Mouse (Mus musculus) liver, postnatal 0 days (tissue): ENCODE measurements around the gene Icam1. TPM values are rescaled to one million over a fixed set of nuclear protein-coding genes. Genes with fewer than 3 reads are reported as not detected.

Experiments used
- ATAC-seq: fragments of 200-750 bp; cut with Nextera tagmentation; 2 replicates; pipeline ENCODE4 v1.8.0; 2017; ENCODE audit warnings: mild to moderate bottlenecking, moderate library complexity
- DNase-seq: peaks from one replicate; pipeline ENCODE4 v3.0.0-alpha.2; 2016
- H3K27ac ChIP-seq: fragments of 300-500 bp; sonication (generic); 2 replicates; pipeline ENCODE4 v1.5.1; 2014; ENCODE audit warnings: antibody characterized with exemption, moderate library complexity, mild to moderate bottlenecking, low read depth
- H3K27me3 ChIP-seq: fragments of 300-500 bp; sonication (generic); 2 replicates; pipeline ENCODE4 v1.6.1; 2014; ENCODE audit warnings: low read length, control low read depth, mixed read lengths; ENCODE audit not compliant: insufficient read depth
- H3K36me3 ChIP-seq: fragments of 300-500 bp; sonication (generic); replicated peaks from 2 replicates; pipeline ENCODE4 v1.6.1; 2014; ENCODE audit warnings: mild to moderate bottlenecking, control low read depth, low read length, moderate library complexity, mixed read lengths; ENCODE audit not compliant: insufficient read depth
- H3K4me1 ChIP-seq: fragments of 300-500 bp; sonication (generic); 2 replicates; pipeline ENCODE4 v1.6.1; 2014; ENCODE audit warnings: antibody characterized with exemption, mild to moderate bottlenecking, control low read depth; ENCODE audit not compliant: insufficient read depth
- H3K4me2 ChIP-seq: fragments of 300-500 bp; sonication (generic); 2 replicates; pipeline ENCODE4 v1.6.1; 2014; ENCODE audit warnings: low read depth, mild to moderate bottlenecking, low read length, moderate library complexity, mixed read lengths
- H3K4me3 ChIP-seq: fragments of 300-500 bp; sonication (generic); 2 replicates; pipeline ENCODE4 v1.5.1; 2014; ENCODE audit warnings: low read depth, low read length
- H3K9ac ChIP-seq: fragments of 300-500 bp; sonication (generic); replicated peaks from 2 replicates; pipeline ENCODE4 v1.6.1; 2014; ENCODE audit warnings: mild to moderate bottlenecking, moderate library complexity
- H3K9me3 ChIP-seq: fragments of 300-500 bp; sonication (generic); 2 replicates; pipeline ENCODE4 v1.6.1; 2016; ENCODE audit warnings: mild to moderate bottlenecking, control low read depth, low read length, mixed read lengths
- CTCF ChIP-seq: sonication (generic); IDR thresholded peaks from 2 replicates; pipeline ENCODE4 v1.5.1; 2016; ENCODE audit warnings: antibody characterized with exemption, low read depth
- EP300 ChIP-seq: IDR thresholded peaks from 2 replicates; pipeline ENCODE4 v1.6.1; 2016; ENCODE audit warnings: antibody characterized with exemption, low read depth, mild to moderate bottlenecking
- WGBS: fragments of 180-500 bp; shearing (Covaris S2); extraction: QIAGEN DNeasy Blood & Tissue Kit; methylation state at CpG from one replicate; pipeline ENCODE4 v1.1.7; 2014; ENCODE audit not compliant: insufficient replicate concordance; 5-methylcytosine and 5-hydroxymethylcytosine counted together
- polyA plus RNA-seq: library from polyadenylated mRNA; unstranded; fragments of >200 nt; fragmentation: Nextera tagmentation; extraction: Ambion mirVana; gene quantifications from 2 replicates; pipeline ENCODE4 v1.2.1, GENCODE M21; 2015

Gene Icam1
- polyA plus RNA-seq, 1 experiment from 2014 or later, result 12.7 TPM

DNA sequence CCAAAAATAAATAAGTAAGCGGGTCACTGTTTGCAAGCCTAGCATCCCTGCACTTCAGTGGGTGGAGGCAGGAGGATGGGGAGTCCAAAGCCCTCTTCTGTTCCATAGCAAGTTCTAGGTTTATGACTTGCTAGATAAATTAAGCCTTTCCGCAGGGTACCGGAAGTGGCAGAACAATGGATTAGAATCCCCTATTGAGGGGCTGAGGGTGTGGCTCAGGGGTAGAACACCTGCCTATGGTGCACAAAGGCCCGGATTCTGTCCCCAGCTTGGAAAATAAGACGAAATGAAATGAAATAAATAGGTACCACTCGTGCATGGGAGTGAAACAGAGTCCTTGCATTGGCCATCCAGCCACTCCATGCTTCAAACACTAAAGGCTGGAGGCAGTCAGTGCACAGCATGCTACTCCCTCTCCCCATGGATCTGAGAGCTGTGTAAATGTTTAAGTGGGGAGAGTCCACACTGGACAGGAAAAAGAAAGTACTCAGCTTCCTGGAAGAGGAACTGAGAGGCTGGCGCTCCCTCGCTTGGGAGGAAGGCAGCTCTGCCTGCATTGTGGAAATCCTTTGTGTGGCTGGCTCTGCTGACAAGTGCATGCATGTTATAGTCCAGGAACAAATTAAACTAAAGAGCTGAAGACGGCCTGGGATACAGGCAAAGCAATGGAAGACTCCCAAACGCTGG is 37.2 kb upstream of the Icam1 start:
- Histone ChIP-seq H3K9me3 (no peaks in the 10 kb centered on the region), H3K9ac (no peak overlapping the region), H3K4me1 (peaks cover 22% of the 10 kb centered on the region), H3K4me2 (no peak overlapping the region), H3K36me3 (no peaks in the 10 kb centered on the region), H3K27me3 (0 out of 2 replicates have a peak, but pooled peaks cover 6% of the 10 kb centered on the region), H3K4me3 (no peak overlapping the region), H3K27ac (0 out of 2 replicates have a peak overlapping the region, but pooled peaks have one; percentile 8)
- no peak for TF ChIP-seq CTCF
- no peak for TF ChIP-seq EP300
- DNase-seq (no peak), ATAC-seq (no peak)
- 57% methylated on average over 10 of the region's 10 CpGs for WGBS

DNA sequence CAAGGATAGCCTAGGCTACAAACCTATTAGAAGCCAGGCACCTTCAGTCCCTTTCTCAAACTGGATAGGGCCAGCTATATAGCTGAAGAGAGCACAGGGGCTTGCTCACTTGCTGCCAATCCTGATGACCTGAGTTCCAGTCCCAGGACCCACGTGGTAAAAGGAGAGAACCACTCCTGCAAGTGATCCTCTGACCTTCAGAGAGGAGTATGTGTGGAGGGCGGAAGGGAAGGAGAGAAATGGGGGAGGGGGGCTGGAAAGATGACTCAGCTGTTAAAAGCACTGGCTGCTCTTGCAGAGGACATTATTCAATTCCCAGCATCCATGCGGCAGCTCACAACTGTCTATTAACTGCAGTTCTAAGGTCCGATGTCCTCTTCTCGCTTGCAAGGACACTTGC is 36.6 kb upstream of the Icam1 start:
- Histone ChIP-seq H3K4me2 (no peak overlapping the region), H3K9me3 (no peaks in the 10 kb centered on the region), H3K4me3 (no peak overlapping the region), H3K27ac (no peak overlapping the region), H3K27me3 (0 out of 2 replicates have a peak, but pooled peaks cover 6% of the 10 kb centered on the region), H3K9ac (no peak overlapping the region), H3K36me3 (no peaks in the 10 kb centered on the region), H3K4me1 (peaks cover 22% of the 10 kb centered on the region)
- 55% methylated on average over 5 of the region's 5 CpGs for WGBS
- TF ChIP-seq CTCF (no peak), EP300 (no peak)
- no peak for DNase-seq
- no peak for ATAC-seq

DNA sequence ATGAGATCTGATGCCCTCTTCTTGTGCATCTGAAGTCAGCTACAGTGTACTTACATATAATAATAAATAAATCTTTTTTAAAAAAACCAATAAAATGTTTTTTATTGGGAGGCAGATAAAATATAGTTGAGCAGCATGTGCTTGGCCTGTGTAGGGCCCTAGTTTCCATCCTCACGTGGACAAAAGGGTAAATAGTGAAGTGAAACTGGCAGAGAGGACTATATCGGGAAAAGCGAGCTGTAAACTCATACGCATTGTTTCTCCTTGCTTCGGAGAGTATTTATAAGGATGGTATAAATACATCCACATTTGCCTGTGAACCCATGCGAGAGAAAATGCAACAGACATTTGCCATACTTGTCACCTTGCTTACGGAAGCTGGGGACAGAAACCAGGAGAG is 36.0 kb upstream of the Icam1 start:
- no peak overlapping the region for H3K4me2 ChIP-seq
- TF ChIP-seq CTCF, result no peak
- no peak for TF ChIP-seq EP300
- H3K27ac ChIP-seq, result no peak overlapping the region
- no peak overlapping the region for H3K9ac ChIP-seq
- DNase-seq (no peak), ATAC-seq (no peak)
- H3K9me3 ChIP-seq, result no peaks in the 10 kb centered on the region
- no peak overlapping the region for H3K4me3 ChIP-seq
- H3K36me3 ChIP-seq, result no peaks in the 10 kb centered on the region
- whole genome bisulfite sequencing, result 70% methylated on average over 7 of the region's 7 CpGs
- 0 out of 2 replicates have a peak, but pooled peaks cover 6% of the 10 kb centered on the region for H3K27me3 ChIP-seq
- peaks cover 22% of the 10 kb centered on the region for H3K4me1 ChIP-seq

DNA sequence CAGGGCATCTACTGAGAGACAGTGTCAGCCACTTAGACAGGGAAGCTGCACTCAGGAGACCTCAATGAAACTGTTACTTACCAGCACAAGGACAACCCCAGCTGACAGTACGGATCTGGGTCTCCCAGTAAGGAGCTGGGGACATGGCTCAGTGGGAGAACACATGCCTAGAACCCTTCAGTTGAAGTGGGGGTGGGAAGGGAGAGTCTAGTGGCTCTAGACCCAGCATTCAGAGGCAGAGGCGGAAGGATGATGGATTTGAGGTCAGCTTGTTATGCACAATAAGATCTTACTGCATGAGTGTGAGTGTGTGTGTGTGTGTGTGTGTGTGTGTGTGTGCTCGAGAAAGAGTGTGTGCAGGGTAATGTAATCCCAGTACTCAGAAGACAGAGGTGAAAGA is 33.6 kb upstream of the Icam1 start:
- 0 out of 2 replicates have a peak, but pooled peaks cover 7% of the 10 kb centered on the region for H3K4me1 ChIP-seq
- H3K27me3 ChIP-seq, result no peaks in the 10 kb centered on the region
- H3K36me3 ChIP-seq, result no peaks in the 10 kb centered on the region
- no peak overlapping the region for H3K27ac ChIP-seq
- no peak for TF ChIP-seq EP300
- TF ChIP-seq CTCF, result no peak
- DNase-seq (no peak), ATAC-seq (no peak)
- no peaks in the 10 kb centered on the region for H3K9me3 ChIP-seq
- no peak overlapping the region for H3K4me3 ChIP-seq
- no peak overlapping the region for H3K4me2 ChIP-seq
- no peak overlapping the region for H3K9ac ChIP-seq
- WGBS, result 60% methylated on average over 3 of the region's 3 CpGs

DNA sequence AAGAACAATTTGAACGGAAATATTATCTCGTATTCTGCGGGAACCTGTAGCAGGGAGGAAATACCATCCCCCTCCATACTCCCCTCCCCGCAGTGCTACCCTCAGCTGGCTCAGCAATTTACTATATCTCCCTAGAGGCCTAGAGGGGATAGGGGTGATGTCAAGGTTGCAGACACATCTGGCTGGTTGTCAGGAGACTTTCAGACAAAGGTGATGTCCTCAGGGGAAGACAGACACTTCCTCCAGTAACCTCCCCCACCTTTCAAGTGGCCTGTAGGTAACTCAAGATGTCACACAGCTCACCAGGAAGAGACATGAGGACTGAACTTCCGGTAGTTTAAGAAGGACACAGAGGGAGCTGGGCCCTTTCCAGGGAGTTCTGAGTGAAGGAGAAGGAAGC is 32.6 kb upstream of the Icam1 start:
- 35% methylated on average over 5 of the region's 5 CpGs for WGBS
- Histone ChIP-seq H3K9ac (no peak overlapping the region), H3K4me3 (no peak overlapping the region), H3K4me1 (0 out of 2 replicates have a peak, but pooled peaks cover 7% of the 10 kb centered on the region), H3K36me3 (no peaks in the 10 kb centered on the region), H3K27me3 (no peaks in the 10 kb centered on the region), H3K9me3 (no peaks in the 10 kb centered on the region), H3K4me2 (no peak overlapping the region), H3K27ac (no peak overlapping the region)
- no peak for DNase-seq
- no peak for ATAC-seq
- TF ChIP-seq CTCF (no peak), EP300 (no peak)

DNA sequence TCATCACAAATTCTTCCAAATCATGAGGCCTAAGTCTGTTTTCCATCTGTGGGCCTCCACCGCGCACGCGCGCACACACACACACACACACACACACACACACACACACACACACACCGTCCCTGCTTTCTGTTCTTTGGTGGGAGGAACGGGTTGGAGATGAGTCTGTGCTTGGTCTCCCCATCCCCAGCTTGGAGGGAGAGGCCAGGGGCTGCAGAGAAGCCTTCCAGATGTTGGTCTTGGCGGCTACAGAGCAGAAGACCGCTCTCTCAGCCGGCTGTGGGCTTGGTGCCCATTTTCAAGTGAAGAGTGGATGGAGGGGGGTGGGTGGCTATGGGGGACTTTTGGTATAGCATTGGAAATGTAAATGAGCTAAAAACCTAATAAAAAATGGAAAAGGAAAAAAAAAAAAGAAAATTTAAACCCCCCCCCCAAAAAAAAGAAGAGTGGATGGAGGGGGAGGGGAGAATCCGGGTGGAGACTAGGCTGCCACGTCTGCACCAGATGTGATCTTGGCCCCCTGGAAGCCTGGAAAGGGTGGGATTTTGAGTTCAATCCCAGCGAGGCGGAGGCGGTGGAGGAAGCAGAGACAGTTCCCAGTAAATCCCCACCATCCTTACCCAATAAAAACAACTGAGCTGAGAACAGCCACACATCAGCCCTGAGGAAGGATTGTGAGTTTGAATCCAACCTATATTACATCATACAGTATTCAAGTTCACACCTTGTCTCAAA is 28.7 kb upstream of the Icam1 start:
- no peak for DNase-seq
- H3K27me3 ChIP-seq, result no peaks in the 10 kb centered on the region
- H3K9ac ChIP-seq, result no peak overlapping the region
- H3K27ac ChIP-seq, result no peak overlapping the region
- no peak for TF ChIP-seq CTCF
- peaks cover 4% of the 10 kb centered on the region; the same call in 1 of the 2 replicates for H3K4me1 ChIP-seq
- H3K4me2 ChIP-seq, result no peak overlapping the region
- no peaks in the 10 kb centered on the region for H3K9me3 ChIP-seq
- H3K36me3 ChIP-seq, result no peaks in the 10 kb centered on the region
- no peak overlapping the region for H3K4me3 ChIP-seq
- no peak for ATAC-seq
- WGBS, result 72% methylated on average over 15 of the region's 15 CpGs
